Mouse (Mus musculus) 3134 (cell line): ENCODE data around the gene Ly6g6e.
"Not testable (repeated sequence)": the region's sequence is repeated elsewhere in the genome, so short reads cannot be mapped to it uniquely, and the experiment has no call there.

ENCODE experiments used
- DNase-seq: peaks from one replicate; pipeline ENCODE4 v3.0.0-alpha.2; 2011; ENCODE audit warnings: low spot score; ENCODE audit not compliant: insufficient read length; ENCODE audit errors: extremely low read depth

Ly6g6e gene

GRCm38 (mm10) chr17:35097164-35097655 lies 20.5 kb downstream of the Ly6g6e start:
- no peak for DNase-seq

- DNase-seq: no peak
Observed at GRCm38 (mm10) chr17:35100196-35100765, 23.6 kb downstream of the Ly6g6e start.

GRCm38 (mm10) chr17:35101161-35101560 lies 24.5 kb downstream of the Ly6g6e start:
- DNase-seq: no peak

- no peak for DNase-seq
Observed at GRCm38 (mm10) chr17:35102299-35102698, 25.6 kb downstream of the Ly6g6e start.

- no peak for DNase-seq
Observed at GRCm38 (mm10) chr17:35103221-35103690, 26.6 kb downstream of the Ly6g6e start.

GRCm38 (mm10) chr17:35104079-35104478 lies 27.4 kb downstream of the Ly6g6e start:
- DNase-seq: no peak

- no peak for DNase-seq
Observed at GRCm38 (mm10) chr17:35104754-35105153, 28.1 kb downstream of the Ly6g6e start.

- DNase-seq: no peak
Observed at GRCm38 (mm10) chr17:35105740-35106389, 29.2 kb downstream of the Ly6g6e start.

GRCm38 (mm10) chr17:35106522-35106921 lies 29.8 kb downstream of the Ly6g6e start:
- DNase-seq: no peak

GRCm38 (mm10) chr17:35108097-35108496 lies 31.4 kb downstream of the Ly6g6e start, which contains the start of gene Ly6g5c:
Gene Ly6g5c, plus strand, starts transcription at chr17:35108279.
- DNase-seq: no peak

- DNase-seq: no peak
Observed at GRCm38 (mm10) chr17:35111774-35112173, 35.1 kb downstream of the Ly6g6e start.

- no peak for DNase-seq
Observed at GRCm38 (mm10) chr17:35115046-35116019, 38.6 kb downstream of the Ly6g6e start, which contains the start of gene Ly6g5b. Gene Ly6g5b, minus strand, starts transcription at chr17:35115428.

GRCm38 (mm10) chr17:35120745-35121142 lies 44.0 kb downstream of the Ly6g6e start:
- DNase-seq: no peak

GRCm38 (mm10) chr17:35121143-35121799 lies 44.6 kb downstream of the Ly6g6e start, which contains the start of gene Gpank1:
Gene Gpank1, plus strand, starts transcription at chr17:35121455.
- DNase-seq: peak; percentile 100

GRCm38 (mm10) chr17:35121871-35122303 lies 45.2 kb downstream of the Ly6g6e start, which contains the start of gene Csnk2b:
Gene Csnk2b, minus strand, starts transcription at chr17:35122053.
- DNase-seq: no peak

GRCm38 (mm10) chr17:35123287-35123686 lies 46.6 kb downstream of the Ly6g6e start:
- not testable (repeated sequence) for DNase-seq

GRCm38 (mm10) chr17:35124261-35124896 lies 47.7 kb downstream of the Ly6g6e start:
- not testable (repeated sequence) for DNase-seq

- DNase-seq: no peak
Observed at GRCm38 (mm10) chr17:35125081-35125480, 48.4 kb downstream of the Ly6g6e start.

GRCm38 (mm10) chr17:35125578-35125977 lies 48.9 kb downstream of the Ly6g6e start:
- no peak for DNase-seq

- peak; percentile 87 for DNase-seq
Observed at GRCm38 (mm10) chr17:35126206-35126611, 49.5 kb downstream of the Ly6g6e start, which contains the start of gene D17H6S53E. Gene D17H6S53E, plus strand, starts transcription at chr17:35126373.
